Mouse (Mus musculus) neural tube, embryonic 14.5 days (tissue): ENCODE data around the gene Fgfr2. TPM values are rescaled to one million over a fixed set of nuclear protein-coding genes. Genes with fewer than 3 reads are reported as not detected.

Source experiments
- ATAC-seq: fragments of 200-750 bp; cut with Nextera tagmentation; 2 replicates; pipeline ENCODE4 v1.8.0; 2017; ENCODE audit warnings: low read depth, mild to moderate bottlenecking, moderate TSS enrichment, moderate library complexity
- H3K27ac ChIP-seq: fragments of 300-500 bp; sonication (generic); 2 replicates; pipeline ENCODE4 v1.5.1; 2014; ENCODE audit warnings: low read depth, mild to moderate bottlenecking, control low read depth, low read length, moderate library complexity, mixed read lengths
- H3K27me3 ChIP-seq: fragments of 300-500 bp; sonication (generic); 2 replicates; pipeline ENCODE4 v1.6.1; 2014; ENCODE audit warnings: low read length; ENCODE audit not compliant: control insufficient read depth, insufficient read depth
- H3K36me3 ChIP-seq: fragments of 300-500 bp; sonication (generic); 2 replicates; pipeline ENCODE4 v1.6.1; 2014; ENCODE audit warnings: low read length, mixed read lengths; ENCODE audit not compliant: control insufficient read depth, insufficient read depth
- H3K4me1 ChIP-seq: fragments of 300-500 bp; sonication (generic); 2 replicates; pipeline ENCODE4 v1.6.1; 2014; ENCODE audit warnings: low read length; ENCODE audit not compliant: control insufficient read depth, insufficient read depth
- H3K4me2 ChIP-seq: fragments of 300-500 bp; sonication (generic); 2 replicates; pipeline ENCODE4 v1.6.1; 2014; ENCODE audit warnings: mild to moderate bottlenecking, low read depth, low read length, control low read depth
- H3K4me3 ChIP-seq: fragments of 300-500 bp; sonication (generic); 2 replicates; pipeline ENCODE4 v1.5.1; 2014; ENCODE audit warnings: low read depth, low read length, control low read depth, mixed read lengths
- H3K9ac ChIP-seq: fragments of 300-500 bp; sonication (generic); replicated peaks from 2 replicates; pipeline ENCODE4 v1.6.1; 2014; ENCODE audit warnings: low read depth, mild to moderate bottlenecking, control low read depth, low read length, mixed read lengths
- H3K9me3 ChIP-seq: fragments of 300-500 bp; sonication (generic); 2 replicates; pipeline ENCODE4 v1.6.1; 2016; ENCODE audit warnings: low read length; ENCODE audit not compliant: control insufficient read depth
- WGBS: fragments of 180-500 bp; shearing (Covaris S2); extraction: QIAGEN DNeasy Blood & Tissue Kit; methylation state at CpG from one replicate; pipeline ENCODE4 v1.1.7; 2014; 5-methylcytosine and 5-hydroxymethylcytosine counted together
- polyA plus RNA-seq: library from polyadenylated mRNA; unstranded; fragments of >200 nt; fragmentation: Nextera tagmentation; extraction: Ambion mirVana; gene quantifications from 2 replicates; pipeline ENCODE4 v1.2.1, GENCODE M21; 2014

Fgfr2 gene
- polyA plus RNA-seq, 1 experiment from 2014 or later: 28.1 TPM

- no peak for ATAC-seq
- Histone ChIP-seq H3K4me1 (peaks cover 3% of the 10 kb centered on the region), H3K36me3 (no peaks in the 10 kb centered on the region), H3K4me3 (no peak overlapping the region), H3K4me2 (no peak overlapping the region), H3K27ac (no peak overlapping the region), H3K9me3 (no peaks in the 10 kb centered on the region), H3K9ac (no peak overlapping the region), H3K27me3 (no peaks in the 10 kb centered on the region)
- 84% methylated on average over 7 of the region's 7 CpGs for WGBS
Observed at GRCm38 (mm10) chr7:132009002-132009401, 1114.1 kb downstream of the Fgfr2 start.

- Histone ChIP-seq H3K9ac (no peak overlapping the region), H3K4me3 (no peak overlapping the region), H3K36me3 (no peaks in the 10 kb centered on the region), H3K9me3 (no peaks in the 10 kb centered on the region), H3K27me3 (no peaks in the 10 kb centered on the region), H3K4me1 (no peaks in the 10 kb centered on the region), H3K4me2 (no peak overlapping the region), H3K27ac (no peak overlapping the region)
- WGBS: 77% methylated on average over 14 of the region's 14 CpGs
- no peak for ATAC-seq
Observed at GRCm38 (mm10) chr7:132005996-132006696, 1117.0 kb downstream of the Fgfr2 start.

- 78% methylated on average over 3 of the region's 3 CpGs for WGBS
- H3K4me2 ChIP-seq: no peak overlapping the region
- no peak overlapping the region for H3K4me3 ChIP-seq
- no peak overlapping the region for H3K9ac ChIP-seq
- H3K4me1 ChIP-seq: no peaks in the 10 kb centered on the region
- H3K36me3 ChIP-seq: no peaks in the 10 kb centered on the region
- no peak for ATAC-seq
- H3K9me3 ChIP-seq: no peaks in the 10 kb centered on the region
- H3K27me3 ChIP-seq: no peaks in the 10 kb centered on the region
- no peak overlapping the region for H3K27ac ChIP-seq
Observed at GRCm38 (mm10) chr7:131992873-131993272, 1130.3 kb downstream of the Fgfr2 start.

- H3K9ac ChIP-seq: no peak overlapping the region
- WGBS: 51% methylated on average over 1 of the region's 1 CpGs
- H3K36me3 ChIP-seq: no peaks in the 10 kb centered on the region
- H3K27me3 ChIP-seq: no peaks in the 10 kb centered on the region
- H3K4me1 ChIP-seq: no peaks in the 10 kb centered on the region
- H3K4me2 ChIP-seq: no peak overlapping the region
- no peak overlapping the region for H3K27ac ChIP-seq
- ATAC-seq: no peak
- H3K4me3 ChIP-seq: no peak overlapping the region
- H3K9me3 ChIP-seq: no peaks in the 10 kb centered on the region
Observed at GRCm38 (mm10) chr7:131992226-131992625, 1130.9 kb downstream of the Fgfr2 start.

- Histone ChIP-seq H3K9me3 (no peaks in the 10 kb centered on the region), H3K36me3 (0 out of 2 replicates have a peak, but pooled peaks cover 4% of the 10 kb centered on the region), H3K4me3 (no peak overlapping the region), H3K4me1 (0 out of 2 replicates have a peak, but pooled peaks cover 4% of the 10 kb centered on the region), H3K4me2 (no peak overlapping the region), H3K27me3 (no peaks in the 10 kb centered on the region), H3K27ac (no peak overlapping the region), H3K9ac (no peak overlapping the region)
- no peak for ATAC-seq
- WGBS: 34% methylated on average over 6 of the region's 6 CpGs
Observed at GRCm38 (mm10) chr7:131989056-131989455, 1134.1 kb downstream of the Fgfr2 start.

GRCm38 (mm10) chr7:131978609-131979008 lies 1144.5 kb downstream of the Fgfr2 start:
- WGBS: 42% methylated on average over 11 of the region's 11 CpGs
- ATAC-seq: no peak

GRCm38 (mm10) chr7:131975867-131976266 lies 1147.3 kb downstream of the Fgfr2 start:
- H3K27me3 ChIP-seq: no peaks in the 10 kb centered on the region
- no peak overlapping the region for H3K4me3 ChIP-seq
- H3K9me3 ChIP-seq: no peaks in the 10 kb centered on the region
- H3K27ac ChIP-seq: no peak overlapping the region
- no peak overlapping the region for H3K9ac ChIP-seq
- H3K4me2 ChIP-seq: no peak overlapping the region
- ATAC-seq: no peak
- H3K36me3 ChIP-seq: no peaks in the 10 kb centered on the region
- peaks cover 8% of the 10 kb centered on the region; the same call in 1 of the 2 replicates for H3K4me1 ChIP-seq
- WGBS: 60% methylated on average over 6 of the region's 6 CpGs

More at GRCm38 (mm10) chr7:131978609-131979008, 1144.5 kb downstream of the Fgfr2 start:
- H3K9me3 ChIP-seq: no peaks in the 10 kb centered on the region
- H3K4me3 ChIP-seq: no peak overlapping the region
- H3K4me1 ChIP-seq: peaks cover 8% of the 10 kb centered on the region; the same call in 1 of the 2 replicates
- no peaks in the 10 kb centered on the region for H3K36me3 ChIP-seq
- no peak overlapping the region for H3K4me2 ChIP-seq
- no peaks in the 10 kb centered on the region for H3K27me3 ChIP-seq
- no peak overlapping the region for H3K9ac ChIP-seq
- no peak overlapping the region for H3K27ac ChIP-seq

- Histone ChIP-seq H3K36me3 (no peaks in the 10 kb centered on the region), H3K4me1 (no peaks in the 10 kb centered on the region), H3K9me3 (no peaks in the 10 kb centered on the region), H3K27me3 (peaks cover 13% of the 10 kb centered on the region), H3K9ac (no peak overlapping the region), H3K4me2 (peak overlapping the region; percentile 65; the same call in 1 of the 2 replicates), H3K27ac (no peak overlapping the region), H3K4me3 (no peak overlapping the region; the same call in 1 of the 2 replicates)
- 62% methylated on average over 3 of the region's 3 CpGs for WGBS
- ATAC-seq: no peak
Observed at GRCm38 (mm10) chr7:131970255-131970654, 1152.9 kb downstream of the Fgfr2 start.

- no peaks in the 10 kb centered on the region for H3K4me1 ChIP-seq
- no peaks in the 10 kb centered on the region for H3K9me3 ChIP-seq
- H3K36me3 ChIP-seq: no peaks in the 10 kb centered on the region
- H3K27ac ChIP-seq: peak overlapping the region; percentile 81
- 3% methylated on average over 54 of the region's 57 CpGs for WGBS
- H3K9ac ChIP-seq: peak overlapping the region; percentile 83
- H3K4me3 ChIP-seq: peak overlapping the region; percentile 59
- peaks cover 13% of the 10 kb centered on the region for H3K27me3 ChIP-seq
- peak overlapping the region; percentile 65 for H3K4me2 ChIP-seq
- peak; percentile 69 for ATAC-seq
Observed at GRCm38 (mm10) chr7:131966916-131967494, 1156.1 kb downstream of the Fgfr2 start.
